Mouse (Mus musculus) erythroblast, adult 5-6 weeks (primary cell): ENCODE data around the gene Mien1. TPM values are rescaled to one million over a fixed set of nuclear protein-coding genes. Genes with fewer than 3 reads are reported as not detected.

Experiments
- ATAC-seq: replicated peaks from 2 replicates; pipeline ENCODE4 v1.8.0; 2016; ENCODE audit warnings: moderate number of reproducible peaks, mild to moderate bottlenecking, moderate TSS enrichment, inconsistent platforms; ENCODE audit not compliant: poor library complexity, low FRiP score, severe bottlenecking
- total RNA-seq, 2 experiments: library from RNA; stranded (forward) in 1 of 2; stranded (reverse) in 1 of 2; fragments of 150-400 nt in 1 of 2; fragments of 200-764, 138-1000 nt in 1 of 2; gene quantifications; 2 replicates each; pipeline versions ENCODE4 v1.2.3 to v1.2.4; 2015 to 2017; ENCODE audit warnings: low replicate concordance in 2 of 2

Mien1 gene
- total RNA-seq, 2 experiments from 2014 or later, result 1.4 to 13.4 TPM

- no peak for ATAC-seq
Measured at GRCm38 (mm10) chr11:98462255-98462654, 23.5 kb upstream of the Mien1 start.

- no peak for ATAC-seq
Measured at GRCm38 (mm10) chr11:98461109-98461720, 22.4 kb upstream of the Mien1 start.

DNA sequence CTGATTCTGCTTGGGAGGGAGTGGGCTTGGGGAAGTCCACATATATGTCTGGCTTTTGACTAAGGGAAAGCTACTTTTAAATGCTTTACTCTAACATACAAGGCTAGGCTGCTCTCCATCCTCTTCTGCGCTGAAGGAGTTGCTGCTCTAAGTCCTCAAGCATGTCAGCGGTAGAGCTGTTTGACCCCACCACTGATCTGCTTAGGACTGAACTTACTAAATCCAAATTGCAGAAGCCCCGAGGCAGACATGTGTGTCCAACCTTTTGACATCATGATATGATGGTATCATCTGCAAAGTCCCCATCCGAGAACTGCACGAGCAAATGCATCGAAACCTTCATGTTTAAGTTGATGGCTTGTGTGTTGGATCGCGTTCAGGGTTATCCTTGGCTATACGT is 21.1 kb upstream of the Mien1 start:
- no peak for ATAC-seq

- ATAC-seq, result no peak
Measured at GRCm38 (mm10) chr11:98459071-98459741, 20.4 kb upstream of the Mien1 start.

DNA sequence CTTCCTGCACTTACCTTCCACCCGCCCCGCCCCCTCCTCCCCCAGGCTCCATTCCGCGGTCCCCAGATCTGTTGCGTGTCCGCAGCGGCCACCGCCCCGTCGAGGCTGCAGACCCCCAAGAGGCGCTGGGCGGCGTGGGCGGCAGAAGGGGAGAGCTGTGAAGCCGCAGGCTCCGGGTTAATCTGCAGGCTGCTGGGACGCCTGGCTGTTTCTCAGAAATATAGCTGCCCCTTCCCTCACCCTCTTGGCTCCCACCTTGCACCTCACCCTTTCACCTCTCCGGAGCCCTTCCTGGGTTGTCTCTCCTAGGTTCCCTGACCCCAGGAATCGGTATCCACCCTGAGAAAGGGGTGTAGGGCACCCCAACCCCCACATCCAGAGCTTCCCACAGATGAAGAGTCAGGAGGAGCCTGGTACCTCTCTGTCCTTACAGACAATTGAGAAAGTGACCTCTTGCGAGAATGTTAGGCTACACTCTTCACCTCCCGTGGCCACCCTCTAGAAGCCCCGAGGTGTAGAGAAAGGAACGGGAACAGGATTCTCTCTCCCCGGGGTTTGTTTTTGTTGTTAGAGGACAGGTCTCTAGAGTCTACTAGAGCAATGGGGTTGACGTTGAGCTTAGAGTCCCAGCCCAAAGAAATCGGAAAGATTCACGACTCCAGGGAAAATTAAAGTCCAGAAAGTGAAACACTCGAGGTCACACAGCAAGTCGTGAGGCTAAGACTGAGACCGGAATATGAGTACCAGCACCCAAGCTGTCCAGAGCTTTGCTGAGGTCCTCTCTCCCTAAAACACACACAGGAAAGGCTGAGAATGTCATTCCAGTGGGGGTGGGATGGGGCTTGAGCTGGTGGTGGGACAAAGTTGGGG is 19.6 kb upstream of the Mien1 start:
- ATAC-seq, result no peak

GRCm38 (mm10) chr11:98457367-98458120 is 18.8 kb upstream of the Mien1 start:
- no peak; the same call in 1 of the 2 replicates for ATAC-seq

DNA sequence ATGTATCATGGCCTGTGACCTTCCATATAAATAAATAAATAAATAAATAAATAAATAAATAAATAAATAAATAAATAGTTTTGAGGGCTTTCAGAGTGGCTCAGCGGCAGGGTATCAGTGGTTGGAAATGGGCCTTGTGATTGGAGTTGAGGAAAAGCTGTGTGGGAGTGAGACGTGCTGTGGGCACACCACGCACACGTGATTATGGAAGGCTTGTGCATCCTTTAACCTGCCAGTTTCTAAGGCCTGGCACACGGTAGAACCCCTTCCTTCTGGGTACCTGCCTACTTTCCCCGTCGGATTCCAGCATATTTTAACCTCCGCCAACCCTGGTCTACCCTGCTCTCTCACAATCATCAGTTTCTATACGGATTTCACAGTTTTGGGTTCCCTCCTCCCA is 18.2 kb upstream of the Mien1 start:
- ATAC-seq, result no peak

- no peak for ATAC-seq
Measured at GRCm38 (mm10) chr11:98456545-98456944, 17.8 kb upstream of the Mien1 start.

DNA sequence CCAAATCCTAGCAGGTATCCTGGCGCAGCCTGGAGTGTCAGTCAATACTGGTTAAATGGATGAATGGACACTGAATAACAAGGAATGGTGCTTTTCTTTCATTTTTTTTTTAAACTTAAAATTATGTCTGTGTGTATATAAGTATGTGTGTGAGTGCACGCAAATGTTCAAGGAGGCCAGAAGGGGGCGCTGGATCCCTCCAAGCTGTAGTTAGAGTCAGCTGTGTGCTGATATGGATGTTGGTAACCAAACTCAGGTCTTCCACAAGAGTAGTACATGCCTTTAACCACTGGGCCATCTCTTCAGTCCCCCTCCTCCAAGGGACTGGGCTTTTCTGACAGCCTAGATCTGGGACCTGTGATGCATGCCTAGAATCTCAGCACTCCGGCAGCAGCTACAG is 16.7 kb upstream of the Mien1 start:
- ATAC-seq, result no peak

DNA sequence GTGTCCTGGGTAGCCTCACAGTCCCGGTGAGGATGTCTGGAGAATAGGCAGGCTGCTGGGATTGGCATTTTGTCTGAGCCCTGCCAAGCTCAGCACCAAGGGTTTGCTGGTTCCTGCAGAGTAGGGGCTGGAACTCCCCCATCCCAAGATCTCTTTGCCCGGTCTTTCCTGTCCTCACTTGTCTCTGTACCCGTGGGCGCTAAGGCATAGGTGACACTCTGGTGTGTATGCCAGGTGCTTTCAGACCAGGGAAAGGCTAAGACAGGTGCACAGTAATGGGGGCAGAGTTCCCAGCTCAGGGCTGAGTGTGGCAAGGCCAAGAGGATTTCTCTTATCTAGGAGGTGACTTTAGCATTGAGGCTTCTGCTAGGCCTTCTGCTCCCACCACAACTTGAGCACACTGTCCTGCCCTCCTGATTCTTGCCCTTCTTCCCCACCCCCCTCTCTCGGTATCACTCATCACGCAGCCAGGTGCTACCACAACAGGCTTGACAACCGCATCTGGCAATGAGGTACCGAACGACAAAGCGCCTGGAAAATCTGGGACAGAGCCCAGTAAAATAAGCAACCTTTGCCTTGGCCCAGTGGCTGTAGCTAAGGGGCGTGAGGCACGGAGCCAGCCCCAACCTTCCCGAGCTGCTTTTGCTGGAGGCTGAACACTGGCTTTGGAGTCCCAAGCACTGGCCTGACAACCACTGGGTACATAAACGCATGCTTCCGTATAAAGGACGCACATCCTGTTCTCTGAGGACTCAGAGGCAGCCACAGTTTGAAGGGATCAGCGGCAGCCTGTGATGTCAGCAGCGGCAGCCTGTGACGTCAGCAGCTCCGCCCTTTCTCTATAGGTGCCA is 11.4 kb upstream of the Mien1 start:
- no peak for ATAC-seq

GRCm38 (mm10) chr11:98449419-98449818 is 10.6 kb upstream of the Mien1 start:
- ATAC-seq, result no peak

GRCm38 (mm10) chr11:98448191-98448790 is 9.5 kb upstream of the Mien1 start:
- ATAC-seq, result no peak

GRCm38 (mm10) chr11:98447475-98447834 is 8.7 kb upstream of the Mien1 start:
- ATAC-seq, result no peak

GRCm38 (mm10) chr11:98446562-98447474 is 8.0 kb upstream of the Mien1 start:
- no peak for ATAC-seq

DNA sequence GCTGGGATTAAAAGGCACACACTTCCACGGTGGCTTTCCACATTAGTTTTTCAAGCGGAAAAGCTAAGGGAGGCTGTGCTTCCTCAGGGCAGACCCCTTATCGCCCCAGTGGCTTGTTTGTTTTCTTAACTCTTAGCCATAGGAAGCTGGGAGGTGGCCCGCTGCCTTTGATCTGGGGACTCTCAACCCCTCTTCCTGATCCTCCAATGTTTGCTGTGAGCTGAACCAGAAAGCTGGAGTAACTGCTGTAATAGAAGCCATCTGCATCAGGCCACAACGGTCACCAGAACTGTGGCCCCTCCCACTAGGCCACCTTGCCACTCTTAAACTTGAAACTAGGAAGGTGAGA is 7.4 kb upstream of the Mien1 start, which contains the start of gene Grb7:
TSS of gene Grb7 (plus strand) at position 182 of the 349 bp plus-strand sequence.
- ATAC-seq, result no peak

DNA sequence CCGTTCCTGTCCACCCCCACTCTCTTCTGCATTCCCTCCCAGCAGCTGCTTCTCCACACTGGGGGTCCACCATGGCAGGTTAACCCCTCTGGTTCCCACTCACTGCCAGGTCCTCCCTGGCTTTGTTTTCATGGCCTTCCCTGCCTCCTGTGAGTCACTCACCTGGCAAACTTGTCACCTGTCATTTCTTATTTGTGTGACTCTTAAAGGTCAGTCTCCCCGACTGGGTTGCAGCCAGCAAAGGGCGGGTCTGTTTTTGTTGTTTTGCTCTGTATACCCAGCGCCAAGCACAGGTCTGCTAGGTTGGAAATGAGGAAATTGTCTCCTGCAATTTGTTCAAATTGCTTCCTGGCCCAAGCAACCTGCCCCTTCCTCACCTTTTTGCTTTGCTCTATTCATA is 6.9 kb upstream of the Mien1 start:
- ATAC-seq, result no peak

GRCm38 (mm10) chr11:98445238-98445637 is 6.4 kb upstream of the Mien1 start:
- ATAC-seq, result no peak

- ATAC-seq, result no peak
Measured at GRCm38 (mm10) chr11:98443688-98444087, 4.9 kb upstream of the Mien1 start.
